Mouse (Mus musculus) gastrocnemius, postnatal 25 days (tissue): ENCODE data around the gene Tysnd1. TPM values are rescaled to one million over a fixed set of nuclear protein-coding genes. Genes with fewer than 3 reads are reported as not detected.

Source experiments
- DNase-seq: peaks from one replicate; pipeline ENCODE4 v3.0.0; 2022
- total RNA-seq, 2 experiments: library from RNA; stranded (reverse); gene quantifications; 1 replicate in 1 of 2; 2 replicates in 1 of 2; pipeline ENCODE4 v1.2.3; 2021

The Tysnd1 gene
- total RNA-seq, 2 experiments from 2014 or later: 10.6 to 12.9 TPM

DNA sequence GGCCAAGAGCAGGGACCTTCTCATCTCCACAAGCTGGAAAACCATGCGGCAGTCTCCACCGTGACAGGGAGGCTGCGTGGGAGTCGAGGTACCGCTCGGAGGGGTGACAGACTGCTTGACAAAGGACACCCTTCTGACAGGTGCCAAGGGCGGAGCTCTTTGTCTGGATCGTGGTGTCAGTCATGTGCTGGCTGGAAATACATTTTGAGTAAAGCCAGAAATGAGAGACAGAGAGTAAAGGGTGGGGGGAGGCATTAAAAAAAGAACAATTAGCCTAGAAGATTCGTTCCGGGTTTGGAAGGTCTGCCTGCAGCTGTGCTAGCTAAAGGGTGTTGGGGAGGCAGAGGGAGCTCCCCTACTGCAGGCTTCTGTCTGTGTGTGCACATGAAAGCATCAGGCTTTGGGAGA is 41.4 kb downstream of the Tysnd1 start:
- no peak for DNase-seq

DNA sequence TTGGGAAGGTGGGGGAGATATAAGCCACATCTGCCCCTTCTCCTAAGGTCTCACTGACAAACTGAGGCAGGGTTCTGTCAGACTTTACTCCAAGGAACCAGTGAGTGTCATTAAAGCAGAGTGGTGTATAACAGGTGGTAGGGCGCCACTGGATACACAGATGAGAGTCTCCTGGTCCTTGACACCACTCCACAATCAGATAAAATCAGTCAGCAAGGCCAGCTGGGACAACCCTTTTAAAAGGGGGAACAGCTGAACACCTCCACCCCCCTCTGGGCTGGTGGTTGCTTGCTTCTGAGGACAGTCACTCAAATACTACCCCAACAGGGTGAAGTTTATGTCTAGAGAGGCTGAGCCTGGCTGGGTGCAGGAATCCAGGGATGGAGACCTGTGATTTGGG is 42.2 kb downstream of the Tysnd1 start:
- no peak for DNase-seq

DNA sequence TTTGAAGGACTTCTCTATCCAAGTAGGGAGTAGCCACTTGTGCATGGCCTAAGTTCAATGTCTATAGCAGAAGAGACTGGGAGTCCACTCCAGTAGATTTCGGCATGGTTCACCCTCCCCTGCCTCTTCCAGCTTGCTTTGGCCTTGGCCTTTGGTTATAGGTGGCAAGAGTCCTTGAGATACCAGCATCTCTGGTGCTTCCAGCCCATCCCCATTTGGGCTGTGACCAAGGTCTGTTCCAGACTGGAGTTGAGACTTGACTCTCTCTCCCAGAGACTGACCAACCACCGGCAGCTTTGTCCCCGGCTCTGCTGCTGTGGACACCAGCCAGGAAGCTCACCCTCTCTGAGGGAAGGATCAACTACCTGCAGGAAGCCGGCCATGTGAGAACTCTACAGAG is 42.8 kb downstream of the Tysnd1 start:
- no peak for DNase-seq

DNA sequence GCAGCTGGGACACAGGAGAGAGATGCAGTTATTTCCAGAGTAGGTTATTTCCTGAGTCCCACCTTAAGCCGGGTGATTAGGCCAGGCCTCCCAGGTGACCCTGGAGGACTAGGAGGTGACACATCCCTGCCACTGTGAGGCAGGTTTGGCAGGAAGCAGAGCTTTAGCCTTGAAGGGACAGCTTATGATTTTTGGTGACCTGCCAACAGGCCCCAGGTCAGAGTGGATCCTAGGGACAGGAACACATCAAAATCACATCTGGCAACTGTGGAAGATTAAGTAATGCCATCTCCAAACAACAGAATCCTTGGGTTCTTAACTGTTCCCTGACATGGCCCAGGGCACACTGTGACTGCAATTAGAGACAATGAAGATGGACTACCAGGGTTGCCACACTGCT is 46.0 kb downstream of the Tysnd1 start:
- no peak for DNase-seq

DNA sequence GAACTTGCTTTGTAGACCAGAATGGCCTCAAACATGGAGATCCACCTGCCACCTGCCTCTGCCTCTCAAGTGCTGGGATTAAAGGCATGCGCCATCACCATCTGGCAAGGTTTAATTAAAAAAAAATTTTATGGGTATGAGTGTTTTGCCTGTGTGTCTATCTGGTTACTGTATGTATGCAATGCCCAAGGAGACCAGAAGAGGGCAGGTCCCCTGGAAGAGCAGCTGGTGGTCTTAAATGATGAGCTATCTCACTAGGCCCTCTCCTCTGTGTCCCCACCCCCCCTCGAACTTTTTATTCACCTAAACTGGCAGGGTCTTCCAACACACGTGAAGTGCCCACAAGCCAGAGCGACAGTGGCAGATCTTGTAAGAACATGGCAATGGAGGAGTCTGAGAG is 46.6 kb downstream of the Tysnd1 start:
- DNase-seq: no peak

DNA sequence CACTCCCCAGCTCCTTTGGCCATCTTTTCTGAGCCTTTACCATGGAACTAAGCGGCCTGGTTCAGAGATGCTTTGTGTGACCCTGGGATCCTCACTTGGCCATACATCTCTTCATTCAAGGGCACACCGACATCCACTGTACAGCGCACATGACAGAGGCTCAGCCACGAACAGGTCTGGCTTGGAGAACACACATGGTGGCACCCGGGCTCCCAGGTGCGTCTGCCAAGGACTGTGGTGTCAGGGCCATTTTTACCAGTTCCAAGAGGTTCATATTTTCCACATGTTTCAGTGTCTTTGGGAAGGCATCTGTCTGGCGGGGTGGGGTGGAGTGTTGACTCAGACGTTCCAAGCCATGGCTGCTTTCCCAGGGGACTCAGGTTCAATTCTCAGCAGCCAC is 47.0 kb downstream of the Tysnd1 start:
- no peak for DNase-seq

DNA sequence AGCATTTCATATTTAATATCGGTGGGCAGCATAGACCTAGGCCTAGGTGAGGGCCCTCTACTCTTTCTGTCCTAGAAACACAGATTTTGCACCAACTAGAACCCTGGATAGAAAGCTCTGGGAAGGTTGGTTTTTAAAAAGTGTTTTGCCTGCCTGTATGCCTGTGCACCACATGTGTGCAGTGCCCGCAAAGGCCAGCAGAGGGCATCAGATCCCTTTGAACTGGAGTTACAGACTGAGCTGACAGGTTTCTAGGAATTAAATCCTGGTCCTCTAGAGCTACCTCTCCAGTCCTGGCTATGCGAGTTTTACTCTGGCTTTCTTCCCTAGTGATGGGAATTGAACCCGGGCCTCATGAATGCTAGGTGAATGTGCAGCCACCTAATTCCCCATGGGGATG is 49.8 kb downstream of the Tysnd1 start:
- no peak for DNase-seq

DNA sequence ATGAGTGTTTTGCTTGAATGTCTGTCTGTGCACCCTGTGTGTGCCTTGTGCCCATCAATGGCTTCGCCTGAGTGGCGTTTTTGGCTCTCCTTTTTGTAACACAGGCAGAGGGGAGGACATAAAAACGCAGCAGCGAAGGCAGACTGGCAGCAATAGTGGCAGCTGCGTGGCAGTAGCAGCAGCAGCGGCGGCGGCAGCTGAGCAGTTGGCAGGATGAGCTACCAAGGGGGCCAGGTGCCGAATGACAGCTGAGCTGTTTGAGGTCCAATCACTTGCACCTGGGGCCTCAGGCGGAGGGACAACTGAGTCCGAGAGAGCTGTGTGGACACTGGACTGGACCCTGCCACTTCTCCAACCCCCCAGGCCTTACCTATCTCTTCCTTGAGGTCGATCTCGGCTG is 52.0 kb downstream of the Tysnd1 start:
- DNase-seq: no peak

DNA sequence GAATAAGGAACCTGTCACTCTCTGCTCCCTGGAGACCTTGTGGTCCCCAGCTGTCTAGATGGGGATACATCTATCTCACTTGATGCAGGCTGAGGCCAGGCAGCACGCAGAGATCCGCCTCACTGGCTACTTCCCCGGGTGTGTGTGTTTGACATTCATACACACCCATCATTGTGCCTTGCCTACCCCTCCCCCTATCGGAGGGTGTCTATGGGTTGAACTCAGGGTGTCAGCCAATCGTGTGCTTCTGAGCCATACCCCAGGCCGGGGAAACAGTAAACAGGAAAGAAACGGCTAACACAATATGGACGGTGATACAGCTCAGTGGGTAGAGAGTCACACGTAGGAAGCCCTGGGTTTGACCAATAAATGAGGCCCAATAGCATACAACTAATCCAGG is 54.7 kb downstream of the Tysnd1 start:
- DNase-seq: no peak

DNA sequence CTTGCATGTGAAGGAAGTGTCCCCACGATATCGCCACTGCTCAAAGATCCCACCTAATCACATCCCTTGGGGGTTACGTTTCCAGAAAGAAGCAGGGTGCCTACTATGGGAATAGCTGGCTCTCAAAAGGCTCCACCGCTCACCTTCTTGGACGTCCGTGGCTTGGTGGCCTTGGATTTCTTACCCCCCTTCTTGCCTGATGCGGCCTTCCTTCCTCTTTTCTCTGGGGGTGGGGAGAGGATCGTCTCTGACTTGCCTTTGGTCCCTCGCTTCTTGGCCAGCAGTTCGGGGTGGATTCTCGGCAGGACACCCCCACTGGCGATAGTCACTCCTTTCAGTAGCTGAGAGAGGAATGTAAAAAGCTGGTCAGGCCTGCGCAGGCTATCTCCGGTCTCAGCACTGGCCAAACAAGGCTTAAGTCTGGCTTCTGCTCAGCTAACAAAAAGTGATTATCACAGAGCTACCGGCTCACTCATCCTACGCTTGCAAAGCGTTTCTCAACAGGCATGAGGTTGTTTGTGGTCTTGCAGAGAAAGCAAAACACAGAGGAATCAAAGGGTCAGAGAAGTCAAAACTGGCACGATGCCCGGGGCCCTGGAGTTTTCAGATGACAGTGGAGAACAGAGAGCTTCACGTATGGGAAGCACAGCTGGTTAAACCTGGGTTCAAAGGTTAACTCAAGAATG is 56.4 kb downstream of the Tysnd1 start:
- DNase-seq: no peak

Other genes starting within 250 kb of the Tysnd1 start
- 100 to 1,000 TPM in 1 of 2 experiments, 10 to 100 TPM in 1; 94.8 to 112 TPM for gene Eif4ebp2, start 242.9 kb upstream of the Tysnd1 start, total RNA-seq
- gene Lrrc20, start 219.7 kb upstream of the Tysnd1 start, total RNA-seq: 100 to 1,000 TPM; 114 to 132 TPM
- not detected for gene Npffr1, start 100.0 kb upstream of the Tysnd1 start, total RNA-seq
- 10 to 100 TPM; 46.7 to 51.8 TPM for gene Ppa1, start 47.0 kb upstream of the Tysnd1 start, total RNA-seq
- 100 to 1,000 TPM in 1 of 2 experiments, 10 to 100 TPM in 1; 99.2 to 113 TPM for gene Sar1a, start 15.2 kb upstream of the Tysnd1 start, total RNA-seq
- gene Aifm2, start 19.7 kb downstream of the Tysnd1 start, total RNA-seq: 10 to 100 TPM; 13.5 to 19.4 TPM
- gene H2afy2, start 88.6 kb downstream of the Tysnd1 start, total RNA-seq: under 1 TPM; 0.72 to 0.92 TPM